Mouse (Mus musculus) myocyte (in vitro differentiated cells): Measurements from ENCODE around the gene Wdtc1.

ENCODE experiments used
- CEBPB ChIP-seq: IDR thresholded peaks from 2 replicates; pipeline ENCODE4 v1.6.1; 2011; ENCODE audit warnings: mild to moderate bottlenecking, moderate library complexity; ENCODE audit not compliant: poor library complexity, insufficient read depth, severe bottlenecking
- E2F4 ChIP-seq: IDR thresholded peaks from one replicate; pipeline ENCODE4 v1.6.1; 2011; ENCODE audit warnings: mild to moderate bottlenecking, control low read depth, moderate library complexity; ENCODE audit not compliant: insufficient read depth
- MAX ChIP-seq: IDR thresholded peaks from one replicate; pipeline ENCODE4 v1.6.1; 2011; ENCODE audit warnings: low read depth, mild to moderate bottlenecking, control low read depth
- MYOD1 ChIP-seq, 3 experiments: IDR thresholded peaks; one replicate each; pipeline ENCODE4 v1.6.1; 2011; ENCODE audit warnings: control low read depth in 2 of 3, low read depth in 2 of 3, mild to moderate bottlenecking in 2 of 3, moderate library complexity in 1 of 3; ENCODE audit not compliant: insufficient read length in 2 of 3, control insufficient read depth in 1 of 3
- MYOG ChIP-seq, 3 experiments: IDR thresholded peaks; one replicate each; pipeline ENCODE4 v1.6.1; 2011; ENCODE audit warnings: control low read depth in 2 of 3, low read depth in 2 of 3, mild to moderate bottlenecking in 2 of 3; ENCODE audit not compliant: insufficient read length in 2 of 3, control insufficient read depth in 1 of 3, insufficient read depth in 1 of 3
- POLR2A ChIP-seq: IDR thresholded peaks from one replicate; pipeline ENCODE4 v1.6.1; 2011; ENCODE audit warnings: low read depth, mild to moderate bottlenecking, control low read depth, moderate library complexity; ENCODE audit not compliant: insufficient read length
- POLR2AphosphoS2 ChIP-seq: IDR thresholded peaks from one replicate; pipeline ENCODE4 v1.6.1; 2011; ENCODE audit warnings: low read depth, control low read depth; ENCODE audit not compliant: insufficient read length
- REST ChIP-seq: IDR thresholded peaks from one replicate; pipeline ENCODE4 v1.6.1; 2011; ENCODE audit warnings: mild to moderate bottlenecking, control low read depth, moderate library complexity; ENCODE audit not compliant: insufficient read depth, insufficient read length
- SRF ChIP-seq: IDR thresholded peaks from one replicate; pipeline ENCODE4 v1.6.1; 2011; ENCODE audit warnings: low read depth; ENCODE audit not compliant: control insufficient read depth, insufficient read length
- TCF12 ChIP-seq: IDR thresholded peaks from one replicate; pipeline ENCODE4 v1.6.1; 2011; ENCODE audit warnings: mild to moderate bottlenecking, control low read depth; ENCODE audit not compliant: poor library complexity, insufficient read depth, severe bottlenecking
- TCF3 ChIP-seq: IDR thresholded peaks from one replicate; pipeline ENCODE4 v1.6.1; 2011; ENCODE audit warnings: low read depth, control low read depth; ENCODE audit not compliant: insufficient read length
- USF1 ChIP-seq: IDR thresholded peaks from one replicate; pipeline ENCODE4 v1.6.1; 2011; ENCODE audit warnings: low read depth, mild to moderate bottlenecking, control low read depth, moderate library complexity

DNA sequence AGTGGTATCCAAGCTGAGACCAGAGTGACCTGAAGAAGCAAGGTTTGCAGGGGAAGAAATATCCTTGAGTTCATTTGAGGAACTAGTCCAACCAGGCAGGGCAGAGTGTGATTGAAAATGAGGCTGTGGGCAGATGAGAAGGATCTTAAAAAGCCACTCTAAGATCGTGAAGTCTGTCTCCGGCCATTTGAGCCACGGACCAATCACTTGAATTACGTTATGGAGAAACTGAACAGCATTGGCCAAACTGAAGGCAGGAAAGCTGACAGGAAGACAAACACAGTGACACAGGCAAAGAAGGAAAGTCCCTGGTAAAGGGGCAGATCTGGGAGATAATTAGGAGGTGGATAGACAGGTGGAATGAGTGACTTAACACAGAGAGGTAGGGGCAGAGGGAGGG is 6.7 kb downstream of the Wdtc1 start:
- TF ChIP-seq MAX = no peak
- TF ChIP-seq POLR2A = no peak
- no peak for TF ChIP-seq TCF12
- TF ChIP-seq MYOD1 (IDR thresholded peaks at IDR 0.05; ENCODE audit: control insufficient read depth in 1 of 3, insufficient read length in 2 of 3, low read depth in 2 of 3) = no peak
- TF ChIP-seq POLR2AphosphoS2 = no peak
- no peak for TF ChIP-seq USF1
- no peak for TF ChIP-seq REST
- TF ChIP-seq E2F4 = no peak
- no peak for TF ChIP-seq SRF
- no peak for TF ChIP-seq TCF3
- no peak for TF ChIP-seq MYOG (IDR thresholded peaks at IDR 0.05; ENCODE audit: control insufficient read depth in 1 of 3, insufficient read depth in 1 of 3, insufficient read length in 2 of 3, low read depth in 2 of 3)
- TF ChIP-seq CEBPB = no peak
